Mouse (Mus musculus) stomach, embryonic 14.5 days (tissue): Measurements from ENCODE around the gene Arl3. TPM values are rescaled to one million over a fixed set of nuclear protein-coding genes. Genes with fewer than 3 reads are reported as not detected.

Source experiments
- ATAC-seq: fragments of 200-750 bp; cut with Nextera tagmentation; 2 replicates; pipeline ENCODE4 v1.8.0; 2017; ENCODE audit warnings: low read depth, moderate TSS enrichment; ENCODE audit not compliant: insufficient number of reproducible peaks, insufficient read depth, low FRiP score
- H3K27ac ChIP-seq: fragments of 300-500 bp; sonication (generic); 2 replicates; pipeline ENCODE4 v1.5.1; 2014; ENCODE audit warnings: mild to moderate bottlenecking, low read length, moderate library complexity, mixed read lengths
- H3K27me3 ChIP-seq: fragments of 300-500 bp; sonication (generic); 2 replicates; pipeline ENCODE4 v1.6.1; 2014; ENCODE audit warnings: low read length, control low read depth, mixed read lengths; ENCODE audit not compliant: control insufficient read depth, insufficient read depth
- H3K36me3 ChIP-seq: fragments of 300-500 bp; sonication (generic); 2 replicates; pipeline ENCODE4 v1.6.1; 2014; ENCODE audit warnings: mild to moderate bottlenecking, control low read depth, low read length, moderate library complexity, mixed read lengths; ENCODE audit not compliant: control insufficient read depth, insufficient read depth
- H3K4me1 ChIP-seq: fragments of 300-500 bp; sonication (generic); 2 replicates; pipeline ENCODE4 v1.6.1; 2014; ENCODE audit warnings: low read length, control low read depth, mixed read lengths; ENCODE audit not compliant: control insufficient read depth, insufficient read depth
- H3K4me2 ChIP-seq: fragments of 300-500 bp; sonication (generic); replicated peaks from 2 replicates; pipeline ENCODE4 v1.6.1; 2014; ENCODE audit warnings: low read depth, low read length, control low read depth
- H3K4me3 ChIP-seq: fragments of 300-500 bp; sonication (generic); 2 replicates; pipeline ENCODE4 v1.5.1; 2014; ENCODE audit warnings: low read depth, low read length, control low read depth
- H3K9ac ChIP-seq: fragments of 300-500 bp; sonication (generic); replicated peaks from 2 replicates; pipeline ENCODE4 v1.6.1; 2014; ENCODE audit warnings: low read depth, mild to moderate bottlenecking, control low read depth, low read length, moderate library complexity, mixed read lengths
- H3K9me3 ChIP-seq: fragments of 300-500 bp; sonication (generic); 2 replicates; pipeline ENCODE4 v1.6.1; 2016; ENCODE audit warnings: low read depth, low read length, control low read depth; ENCODE audit not compliant: control insufficient read depth
- WGBS: fragments of 180-500 bp; shearing (Covaris S2); extraction: QIAGEN DNeasy Blood & Tissue Kit; methylation state at CpG from one replicate; pipeline ENCODE4 v1.1.7; 2014; 5-methylcytosine and 5-hydroxymethylcytosine counted together
- polyA plus RNA-seq: library from polyadenylated mRNA; unstranded; fragments of >200 nt; fragmentation: Nextera tagmentation; extraction: Ambion mirVana; gene quantifications from 2 replicates; pipeline ENCODE4 v1.2.1, GENCODE M21; 2014

Arl3 gene
- polyA plus RNA-seq, 1 experiment from 2014 or later, result 98.7 TPM

- Histone ChIP-seq H3K27ac (no peak overlapping the region), H3K9me3 (no peaks in the 10 kb centered on the region), H3K4me3 (no peak overlapping the region), H3K4me2 (no peak overlapping the region), H3K4me1 (peaks cover 23% of the 10 kb centered on the region), H3K9ac (no peak overlapping the region), H3K36me3 (peaks cover 45% of the 10 kb centered on the region), H3K27me3 (no peaks in the 10 kb centered on the region)
- ATAC-seq, result no peak
- WGBS, result 91% methylated on average over 24 of the region's 24 CpGs
Measured at GRCm38 (mm10) chr19:46515287-46515821, 57.6 kb downstream of the Arl3 start.

- no peak overlapping the region for H3K9ac ChIP-seq
- peaks cover 50% of the 10 kb centered on the region for H3K36me3 ChIP-seq
- no peaks in the 10 kb centered on the region for H3K27me3 ChIP-seq
- H3K4me2 ChIP-seq, result no peak overlapping the region
- no peak overlapping the region for H3K4me3 ChIP-seq
- no peak for ATAC-seq
- peaks cover 33% of the 10 kb centered on the region for H3K4me1 ChIP-seq
- 81% methylated on average over 12 of the region's 12 CpGs for WGBS
- no peaks in the 10 kb centered on the region for H3K9me3 ChIP-seq
- H3K27ac ChIP-seq, result no peak overlapping the region
Measured at GRCm38 (mm10) chr19:46514387-46514786, 58.6 kb downstream of the Arl3 start.

- peaks cover 42% of the 10 kb centered on the region for H3K4me1 ChIP-seq
- H3K4me3 ChIP-seq, result no peak overlapping the region
- WGBS, result 71% methylated on average over 10 of the region's 10 CpGs
- H3K9ac ChIP-seq, result no peak overlapping the region
- H3K4me2 ChIP-seq, result no peak overlapping the region
- no peaks in the 10 kb centered on the region for H3K27me3 ChIP-seq
- no peak for ATAC-seq
- peak overlapping the region; percentile 30; the same call in 1 of the 2 replicates for H3K27ac ChIP-seq
- peaks cover 77% of the 10 kb centered on the region for H3K36me3 ChIP-seq
- H3K9me3 ChIP-seq, result no peaks in the 10 kb centered on the region
Measured at GRCm38 (mm10) chr19:46511263-46511662, 61.7 kb downstream of the Arl3 start.

GRCm38 (mm10) chr19:46510824-46511223, 62.2 kb downstream of the Arl3 start:
- Histone ChIP-seq H3K9ac (no peak overlapping the region), H3K4me3 (no peak overlapping the region), H3K4me2 (no peak overlapping the region), H3K4me1 (peaks cover 46% of the 10 kb centered on the region), H3K27me3 (no peaks in the 10 kb centered on the region), H3K27ac (peak overlapping the region; percentile 27; the same call in 1 of the 2 replicates), H3K9me3 (no peaks in the 10 kb centered on the region), H3K36me3 (peaks cover 78% of the 10 kb centered on the region)
- 55% methylated on average over 3 of the region's 3 CpGs for whole genome bisulfite sequencing
- no peak for ATAC-seq

GRCm38 (mm10) chr19:46510401-46510800, 62.6 kb downstream of the Arl3 start:
- H3K4me2 ChIP-seq, result no peak overlapping the region
- no peaks in the 10 kb centered on the region for H3K27me3 ChIP-seq
- 57% methylated on average over 5 of the region's 5 CpGs for WGBS
- no peak overlapping the region for H3K9ac ChIP-seq
- no peak overlapping the region for H3K4me3 ChIP-seq
- peak overlapping the region; percentile 27; the same call in 1 of the 2 replicates for H3K27ac ChIP-seq
- H3K4me1 ChIP-seq, result peaks cover 51% of the 10 kb centered on the region
- H3K9me3 ChIP-seq, result no peaks in the 10 kb centered on the region
- H3K36me3 ChIP-seq, result peaks cover 78% of the 10 kb centered on the region
- no peak for ATAC-seq

- H3K36me3 ChIP-seq, result peaks cover 71% of the 10 kb centered on the region
- no peak overlapping the region for H3K4me2 ChIP-seq
- no peak overlapping the region for H3K4me3 ChIP-seq
Measured at GRCm38 (mm10) chr19:46509736-46510135, 63.3 kb downstream of the Arl3 start.

GRCm38 (mm10) chr19:46509202-46509601, 63.8 kb downstream of the Arl3 start:
- H3K4me1 ChIP-seq, result peaks cover 62% of the 10 kb centered on the region
- H3K4me3 ChIP-seq, result no peak overlapping the region
- 62% methylated on average over 3 of the region's 3 CpGs for WGBS
- no peaks in the 10 kb centered on the region for H3K27me3 ChIP-seq
- H3K4me2 ChIP-seq, result no peak overlapping the region
- H3K27ac ChIP-seq, result peak overlapping the region; percentile 44; the same call in 1 of the 2 replicates
- 0 out of 2 replicates have a peak overlapping the region, but pooled peaks have one; percentile 14 for H3K9ac ChIP-seq
- H3K9me3 ChIP-seq, result no peaks in the 10 kb centered on the region
- peaks cover 66% of the 10 kb centered on the region for H3K36me3 ChIP-seq
- no peak for ATAC-seq

More at GRCm38 (mm10) chr19:46509736-46510135, 63.3 kb downstream of the Arl3 start:
- Histone ChIP-seq H3K4me1 (peaks cover 57% of the 10 kb centered on the region), H3K9ac (no peak overlapping the region), H3K9me3 (no peaks in the 10 kb centered on the region), H3K27ac (no peak overlapping the region; the same call in 1 of the 2 replicates), H3K27me3 (no peaks in the 10 kb centered on the region)
- ATAC-seq, result no peak
- 88% methylated on average over 4 of the region's 4 CpGs for WGBS

- H3K27ac ChIP-seq, result peak overlapping the region; percentile 44; the same call in 1 of the 2 replicates
- peak overlapping the region; percentile 14; the same call in 1 of the 2 replicates for H3K9ac ChIP-seq
- peaks cover 62% of the 10 kb centered on the region for H3K4me1 ChIP-seq
- H3K36me3 ChIP-seq, result peaks cover 61% of the 10 kb centered on the region
- H3K4me2 ChIP-seq, result no peak overlapping the region
- no peaks in the 10 kb centered on the region for H3K27me3 ChIP-seq
- ATAC-seq, result no peak
- WGBS, result 52% methylated on average over 3 of the region's 3 CpGs
- H3K4me3 ChIP-seq, result no peak overlapping the region
- H3K9me3 ChIP-seq, result no peaks in the 10 kb centered on the region
Measured at GRCm38 (mm10) chr19:46508738-46509137, 64.3 kb downstream of the Arl3 start.

- Histone ChIP-seq H3K4me1 (peaks cover 62% of the 10 kb centered on the region), H3K36me3 (peaks cover 53% of the 10 kb centered on the region), H3K9ac (no peak overlapping the region), H3K9me3 (no peaks in the 10 kb centered on the region), H3K27ac (peak overlapping the region; percentile 39; the same call in 1 of the 2 replicates), H3K4me2 (no peak overlapping the region), H3K27me3 (no peaks in the 10 kb centered on the region), H3K4me3 (no peak overlapping the region)
- 66% methylated on average over 1 of the region's 1 CpGs for WGBS
- no peak for ATAC-seq
Measured at GRCm38 (mm10) chr19:46507806-46508205, 65.2 kb downstream of the Arl3 start.
